Mouse (Mus musculus) liver, embryonic 15.5 days (tissue): ENCODE measurements at regions not wholly inside any gene's neighbourhood (a gene's known extent, or its start where the extent isn't known, plus 50 kb on each side); places are given as distances from the start of the nearest gene placed in this dataset.
A peak's percentile ranks its signal among the peaks of the same experiment; 100 is the strongest.

ENCODE experiments used
- ATAC-seq: fragments of 200-750 bp; cut with Nextera tagmentation; 2 replicates; pipeline ENCODE4 v1.8.0; 2017; ENCODE audit warnings: moderate number of reproducible peaks, mild to moderate bottlenecking, moderate library complexity; ENCODE audit not compliant: insufficient read depth
- H3K27ac ChIP-seq: fragments of 300-500 bp; sonication (generic); replicated peaks from 2 replicates; pipeline ENCODE4 v1.5.1; 2015; ENCODE audit warnings: mild to moderate bottlenecking, inconsistent platforms
- H3K27me3 ChIP-seq: fragments of 300-500 bp; sonication (generic); 2 replicates; pipeline ENCODE4 v1.6.1; 2015; ENCODE audit warnings: mild to moderate bottlenecking, inconsistent platforms
- H3K36me3 ChIP-seq: fragments of 300-500 bp; sonication (generic); replicated peaks from 2 replicates; pipeline ENCODE4 v1.6.1; 2015; ENCODE audit warnings: moderate library complexity, mild to moderate bottlenecking, inconsistent platforms
- H3K4me1 ChIP-seq: fragments of 300-500 bp; sonication (generic); replicated peaks from 2 replicates; pipeline ENCODE4 v1.6.1; 2015; ENCODE audit warnings: inconsistent platforms
- H3K4me2 ChIP-seq: fragments of 300-500 bp; sonication (generic); 2 replicates; pipeline ENCODE4 v1.6.1; 2015; ENCODE audit warnings: moderate library complexity, mild to moderate bottlenecking, inconsistent platforms
- H3K4me3 ChIP-seq: fragments of 300-500 bp; sonication (generic); replicated peaks from 2 replicates; pipeline ENCODE4 v1.5.1; 2015; ENCODE audit warnings: mild to moderate bottlenecking, inconsistent platforms
- H3K9ac ChIP-seq: fragments of 300-500 bp; sonication (generic); 2 replicates; pipeline ENCODE4 v1.6.1; 2015; ENCODE audit warnings: moderate library complexity, mild to moderate bottlenecking, inconsistent platforms
- H3K9me3 ChIP-seq: fragments of 300-500 bp; sonication (generic); replicated peaks from 2 replicates; pipeline ENCODE4 v1.6.1; 2016; ENCODE audit warnings: inconsistent platforms
- WGBS: fragments of 180-500 bp; shearing (Covaris S2); methylation state at CpG from one replicate; pipeline ENCODE4 v1.1.7; 2015; ENCODE audit warnings: mixed read lengths; ENCODE audit not compliant: insufficient replicate concordance; 5-methylcytosine and 5-hydroxymethylcytosine counted together

DNA sequence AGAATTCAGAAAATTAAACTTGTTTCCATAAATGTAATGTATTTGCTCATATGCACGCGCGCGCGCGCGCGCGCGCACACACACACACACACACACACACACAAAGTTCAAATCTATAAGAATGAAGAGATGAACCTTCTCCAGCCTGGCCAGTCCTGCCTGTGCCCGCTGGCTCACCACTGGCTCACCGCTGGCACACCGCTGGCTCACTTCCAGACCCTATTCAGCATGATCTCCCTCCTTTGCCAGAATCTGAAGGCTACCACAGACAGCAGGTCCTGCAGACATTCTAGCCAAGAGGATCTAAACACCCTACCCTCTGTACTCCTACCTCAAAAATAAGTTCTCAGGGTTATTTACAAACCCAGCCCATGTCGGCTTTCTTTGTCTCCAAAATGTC, 69.3 kb upstream of the Hnrnpk start:
- H3K9me3 ChIP-seq = no peaks in the 10 kb centered on the region
- peaks cover 69% of the 10 kb centered on the region for H3K27me3 ChIP-seq
- H3K4me3 ChIP-seq = no peak overlapping the region
- WGBS = 74% methylated on average over 14 of the region's 14 CpGs
- H3K4me1 ChIP-seq = peaks cover 35% of the 10 kb centered on the region
- no peak for ATAC-seq
- H3K9ac ChIP-seq = no peak overlapping the region
- H3K4me2 ChIP-seq = no peak overlapping the region
- no peak overlapping the region for H3K27ac ChIP-seq
- no peaks in the 10 kb centered on the region for H3K36me3 ChIP-seq

DNA sequence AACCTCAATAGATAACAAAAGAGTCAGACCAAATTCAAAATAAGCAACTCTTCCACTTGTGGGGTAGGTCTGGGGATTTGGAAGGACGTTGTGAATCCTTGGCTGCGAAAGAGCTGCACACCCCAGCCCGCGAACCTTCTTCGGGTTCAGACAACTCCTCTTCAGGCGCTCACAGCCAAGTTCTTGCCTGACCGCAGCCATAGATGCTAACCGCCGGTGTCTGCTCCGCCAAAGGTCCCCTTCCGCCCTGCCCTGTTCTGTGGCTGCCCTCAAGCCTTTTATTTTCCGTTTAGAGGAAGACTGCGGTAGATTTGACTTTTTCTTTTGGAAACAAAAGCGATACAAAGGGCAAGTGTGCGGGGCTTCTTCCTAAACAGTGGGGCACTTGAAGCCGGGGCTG, 68.6 kb upstream of the Hnrnpk start:
- H3K4me2 ChIP-seq = peak overlapping the region; percentile 36
- ATAC-seq = no peak
- no peaks in the 10 kb centered on the region for H3K9me3 ChIP-seq
- H3K27ac ChIP-seq = no peak overlapping the region
- H3K36me3 ChIP-seq = no peaks in the 10 kb centered on the region
- no peak overlapping the region for H3K9ac ChIP-seq
- peaks cover 70% of the 10 kb centered on the region for H3K27me3 ChIP-seq
- peaks cover 28% of the 10 kb centered on the region for H3K4me1 ChIP-seq
- WGBS = 2% methylated on average over 16 of the region's 16 CpGs
- 0 out of 2 replicates have a peak overlapping the region, but pooled peaks have one; percentile 0 for H3K4me3 ChIP-seq

DNA sequence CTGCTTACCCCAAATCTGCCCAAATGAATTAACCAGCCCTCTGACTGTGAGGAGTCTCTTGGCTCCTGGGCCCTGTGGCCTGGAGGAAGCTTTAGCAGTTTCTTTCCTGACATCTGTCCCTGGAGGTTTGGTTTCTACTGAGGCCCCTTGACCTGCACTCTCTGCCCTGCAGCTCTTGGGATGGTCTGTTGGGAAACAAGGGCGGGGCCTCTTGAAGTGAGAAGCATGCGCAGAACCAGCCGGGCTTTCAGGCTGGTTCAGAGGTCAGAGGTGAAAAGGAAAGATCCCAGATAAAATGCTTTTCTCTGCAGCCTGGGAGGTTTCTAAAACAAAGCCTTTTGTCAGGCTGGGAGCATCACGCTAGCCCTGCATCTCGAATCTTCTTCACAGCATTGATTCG, 66.6 kb upstream of the Hnrnpk start:
- Histone ChIP-seq H3K4me1 (peaks cover 8% of the 10 kb centered on the region), H3K9ac (no peak overlapping the region), H3K27me3 (peaks cover 77% of the 10 kb centered on the region), H3K36me3 (no peaks in the 10 kb centered on the region), H3K4me3 (no peak overlapping the region), H3K9me3 (no peaks in the 10 kb centered on the region), H3K4me2 (peak overlapping the region; percentile 18; the same call in 1 of the 2 replicates), H3K27ac (no peak overlapping the region)
- no peak; the same call in 1 of the 2 replicates for ATAC-seq
- 29% methylated on average over 6 of the region's 6 CpGs for WGBS

DNA sequence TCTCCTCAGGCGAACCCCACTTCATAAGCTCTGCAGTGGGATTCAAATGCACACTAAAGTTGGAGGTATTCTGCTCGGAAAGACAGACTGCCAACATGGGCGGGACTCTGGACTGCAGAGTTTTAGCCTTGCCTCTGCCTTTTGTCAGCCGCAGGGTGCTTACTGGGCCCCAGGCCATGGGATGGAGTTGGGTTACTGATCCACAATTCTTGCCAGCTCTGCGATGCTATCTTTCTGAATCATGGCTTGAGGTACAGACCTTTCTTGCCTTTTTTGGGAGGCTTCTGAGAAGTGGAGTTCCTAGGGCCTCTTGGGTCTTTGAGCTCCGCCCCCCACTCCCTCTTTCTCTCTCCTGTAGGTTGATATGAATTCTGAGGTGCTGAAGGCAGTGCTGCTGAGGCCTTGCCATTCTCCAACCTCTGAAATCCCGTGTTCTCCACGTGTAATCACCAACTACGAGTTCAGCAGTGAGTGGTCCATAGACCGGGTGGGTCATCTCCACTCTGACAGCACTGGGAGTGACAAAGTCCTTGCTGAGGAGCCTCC, 64.0 kb upstream of the Hnrnpk start:
- WGBS = 59% methylated on average over 10 of the region's 10 CpGs
- Histone ChIP-seq H3K9me3 (no peaks in the 10 kb centered on the region), H3K4me1 (0 out of 2 replicates have a peak, but pooled peaks cover 6% of the 10 kb centered on the region), H3K27ac (no peak overlapping the region), H3K9ac (no peak overlapping the region), H3K4me3 (no peak overlapping the region), H3K27me3 (peaks cover 72% of the 10 kb centered on the region), H3K36me3 (no peaks in the 10 kb centered on the region), H3K4me2 (no peak overlapping the region)
- no peak for ATAC-seq

DNA sequence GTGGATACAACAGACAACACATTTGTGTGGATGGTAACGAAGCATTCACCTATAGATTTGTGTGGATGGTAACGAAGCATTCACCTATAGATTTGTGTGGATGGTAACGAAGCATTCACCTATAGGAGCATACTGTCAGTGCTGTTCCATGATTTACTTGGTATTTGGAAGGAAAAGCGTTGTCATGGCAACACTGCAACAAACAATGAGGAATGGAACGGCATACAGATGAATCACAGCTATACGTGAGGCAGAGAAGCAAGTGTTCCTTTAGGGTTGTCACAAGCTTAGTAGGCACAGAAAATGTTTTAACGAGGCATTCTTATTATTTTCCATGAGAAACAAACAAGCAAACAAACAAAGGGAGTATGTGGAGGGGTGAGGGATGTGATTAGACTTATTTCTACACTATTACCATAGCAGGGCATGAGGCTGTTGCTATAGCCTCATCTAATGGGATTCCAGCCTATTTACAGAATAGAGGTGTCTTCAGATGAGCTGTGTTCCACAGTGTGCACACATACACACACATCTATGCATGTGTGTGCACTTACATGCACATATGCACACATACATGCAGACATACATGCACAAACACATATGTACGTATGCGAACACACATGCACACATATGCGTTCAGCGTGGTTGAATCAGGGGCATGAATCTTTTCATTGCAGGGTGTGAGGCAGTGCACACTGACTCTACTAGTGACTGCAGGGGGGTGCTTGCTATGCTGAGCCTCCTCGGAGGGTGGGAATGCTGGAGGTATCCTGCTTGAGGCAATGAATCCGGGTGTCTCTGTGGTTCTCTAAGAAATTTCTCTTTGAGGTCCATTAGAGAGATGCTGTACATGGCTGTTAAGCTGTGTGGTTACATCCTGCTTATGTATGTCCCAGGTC, 62.3 kb upstream of the Hnrnpk start:
- Histone ChIP-seq H3K9me3 (no peaks in the 10 kb centered on the region), H3K27ac (no peak overlapping the region), H3K4me1 (no peaks in the 10 kb centered on the region), H3K4me2 (no peak overlapping the region), H3K27me3 (peaks cover 67% of the 10 kb centered on the region), H3K4me3 (no peak overlapping the region), H3K9ac (no peak overlapping the region), H3K36me3 (no peaks in the 10 kb centered on the region)
- ATAC-seq = no peak
- 67% methylated on average over 13 of the region's 13 CpGs for WGBS
